In the genomic region with DNA sequence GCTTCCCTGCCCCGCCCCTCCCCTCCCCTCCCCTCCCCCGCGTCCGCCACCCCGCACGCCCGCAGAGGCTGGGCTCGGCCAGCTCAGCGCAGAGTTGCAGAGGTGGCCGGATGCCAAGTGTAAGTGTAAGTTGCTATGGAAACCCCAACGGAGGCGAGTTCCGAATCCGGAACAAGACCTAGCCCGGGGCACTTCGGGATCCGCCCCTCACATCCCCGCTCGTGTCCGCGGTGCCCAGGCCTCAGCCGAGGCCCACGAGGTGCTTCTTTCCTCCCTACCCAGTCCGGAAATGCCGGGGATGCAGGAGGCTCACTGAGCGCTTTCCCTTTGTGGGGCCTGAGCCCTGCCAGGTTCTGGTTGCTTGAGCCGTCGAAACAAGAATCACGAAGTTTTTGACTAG, we compare ENCODE assay signal across 8 mouse cellular contexts. TPM values are rescaled to one million over a fixed set of nuclear protein-coding genes. Genes with fewer than 3 reads are reported as not detected.
DNase-seq lines count a peak whose midpoint lies in the region; ATAC-seq and TF ChIP-seq lines count a peak whose summit lies in the region.

No protein-coding gene starts in this region.

- H3K4me1 ChIP-seq in intestine, embryonic 15.5 days (replicated peaks) = peaks cover 16% of the 10 kb centered on the region
- H3K4me1 ChIP-seq in liver, embryonic 12.5 days = peaks cover 24% of the 10 kb centered on the region
- H3K4me1 ChIP-seq in midbrain, postnatal 0 days (ENCODE audit: insufficient read depth, low read length) = peaks cover 5% of the 10 kb centered on the region; the same call in 1 of the 2 replicates
- H3K4me1 ChIP-seq in thymus, adult 2 months (replicated peaks; ENCODE audit: control insufficient read depth, insufficient read depth, low read length) = peaks cover 11% of the 10 kb centered on the region

- 0 out of 2 replicates have a peak, but pooled peaks cover 3% of the 10 kb centered on the region for H3K27me3 ChIP-seq in intestine, embryonic 15.5 days (replicated peaks)
- peaks cover 68% of the 10 kb centered on the region for H3K27me3 ChIP-seq in liver, embryonic 12.5 days (replicated peaks)
- H3K27me3 ChIP-seq in midbrain, postnatal 0 days (ENCODE audit: insufficient read depth, low read length) = peaks cover 18% of the 10 kb centered on the region
- peaks cover 12% of the 10 kb centered on the region for H3K27me3 ChIP-seq in thymus, adult 2 months (ENCODE audit: control insufficient read depth, insufficient read depth, low read length)

- no peak overlapping the region for H3K27ac ChIP-seq in intestine, embryonic 15.5 days
- H3K27ac ChIP-seq in liver, embryonic 12.5 days = no peak overlapping the region
- H3K27ac ChIP-seq in midbrain, postnatal 0 days (ENCODE audit: low read depth, low read length) = no peak overlapping the region
- no peak overlapping the region for H3K27ac ChIP-seq in thymus, adult 2 months (ENCODE audit: control insufficient read depth, insufficient read depth, low read length)

- peak; percentile 26 for DNase-seq in urinary bladder, adult 2 months (ENCODE audit: low spot score)
- no peak for DNase-seq in urinary bladder, postnatal 25 days (ENCODE audit: low spot score)
- DNase-seq in embryo, embryonic 10 days (ENCODE audit: low spot score) = peak; percentile 70
- no peak for DNase-seq in midbrain, postnatal 0 days (ENCODE audit: low spot score)
- peak; percentile 40 for DNase-seq in thymus, adult 2 months

- peak overlapping the region; percentile 66 for H3K4me2 ChIP-seq in intestine, embryonic 15.5 days (replicated peaks)
- H3K4me2 ChIP-seq in liver, embryonic 12.5 days = peak overlapping the region; percentile 66
- peak overlapping the region; percentile 42 for H3K4me2 ChIP-seq in midbrain, postnatal 0 days (ENCODE audit: low read depth, low read length, poor library complexity, severe bottlenecking)

- H3K9ac ChIP-seq in intestine, embryonic 15.5 days = no peak overlapping the region
- H3K9ac ChIP-seq in liver, embryonic 12.5 days = no peak overlapping the region
- no peak overlapping the region for H3K9ac ChIP-seq in midbrain, postnatal 0 days (replicated peaks; ENCODE audit: low read length, poor library complexity, severe bottlenecking)

- peak; percentile 75 for ATAC-seq in granulocyte monocyte progenitor cell, adult 5-6 weeks (replicated peaks; ENCODE audit: poor library complexity, severe bottlenecking)
- ATAC-seq in intestine, embryonic 15.5 days = no peak
- ATAC-seq in liver, embryonic 12.5 days = no peak
- ATAC-seq in midbrain, postnatal 0 days (ENCODE audit: low FRiP score) = no peak

- WGBS in intestine, embryonic 15.5 days = 12% methylated on average over 22 of the region's 29 CpGs
- 7% methylated on average over 29 of the region's 29 CpGs for WGBS in liver, embryonic 12.5 days (ENCODE audit: insufficient replicate concordance)
- 11% methylated on average over 21 of the region's 29 CpGs for WGBS in midbrain, postnatal 0 days
- WGBS in thymus, adult 2 months = 6% methylated on average over 29 of the region's 29 CpGs

- 0 out of 2 replicates have a peak, but pooled peaks have one; percentile 24 for TF ChIP-seq POLR2A in thymus, adult 2 months (IDR thresholded peaks at IDR 0.05; ENCODE audit: control insufficient read depth, extremely low read depth, insufficient read depth, low read length, poor library complexity)

- no peaks in the 10 kb centered on the region; the same call in none of the 2 replicates for H3K36me3 ChIP-seq in intestine, embryonic 15.5 days
- H3K36me3 ChIP-seq in liver, embryonic 12.5 days = peaks cover 11% of the 10 kb centered on the region; the same call in 1 of the 2 replicates
- H3K36me3 ChIP-seq in midbrain, postnatal 0 days (ENCODE audit: insufficient read depth, low read length) = 0 out of 2 replicates have a peak, but pooled peaks cover 14% of the 10 kb centered on the region
- H3K36me3 ChIP-seq in thymus, adult 2 months (ENCODE audit: control insufficient read depth, insufficient read depth, low read length) = peaks cover 9% of the 10 kb centered on the region

- no peaks in the 10 kb centered on the region for H3K9me3 ChIP-seq in intestine, embryonic 15.5 days
- no peaks in the 10 kb centered on the region for H3K9me3 ChIP-seq in liver, embryonic 12.5 days (replicated peaks)
- H3K9me3 ChIP-seq in midbrain, postnatal 0 days (ENCODE audit: low read length) = no peaks in the 10 kb centered on the region

- peak overlapping the region; percentile 27 for H3K4me3 ChIP-seq in intestine, embryonic 15.5 days (replicated peaks)
- peak overlapping the region; percentile 48 for H3K4me3 ChIP-seq in liver, embryonic 12.5 days
- peak overlapping the region; percentile 14; the same call in 1 of the 2 replicates for H3K4me3 ChIP-seq in midbrain, postnatal 0 days (ENCODE audit: low read depth, low read length)
- H3K4me3 ChIP-seq in thymus, adult 2 months (ENCODE audit: control insufficient read depth, insufficient read depth, low read length) = peak overlapping the region; percentile 8

- TF ChIP-seq CTCF in midbrain, postnatal 0 days (IDR thresholded peaks at IDR 0.05) = no peak
- no peak for TF ChIP-seq CTCF in thymus, adult 2 months (IDR thresholded peaks at IDR 0.05; ENCODE audit: borderline replicate concordance, control insufficient read depth, extremely low read depth, insufficient read depth, low read length, poor library complexity)

RNA-seq across cellular contexts. Expression of a gene that starts 4.1 kb away (rescaled TPM):
- 25.3 TPM in 2 replicates for polyA plus RNA-seq in urinary bladder, adult 2 months (2012; rRNA removed)
- 31.9 and 32.1 TPM in 2 replicates for total RNA-seq in granulocyte monocyte progenitor cell, adult 5-6 weeks (2014; fragmentation: Nextera tagmentation)
- total RNA-seq in granulocyte monocyte progenitor cell, adult 5-6 weeks (2017) = 26.6 and 41.9 TPM in 2 replicates
- polyA plus RNA-seq in intestine, embryonic 15.5 days (2015; fragmentation: Nextera tagmentation; extraction: Ambion mirVana) = 16.6 and 20.1 TPM in 2 replicates
- 9.5 and 9.7 TPM in 2 replicates for polyA plus RNA-seq in liver, embryonic 12.5 days (2016; fragmentation: Nextera tagmentation; extraction: Ambion mirVana)
- total RNA-seq in midbrain, postnatal 0 days (2014; rRNA removed) = 49.1 and 64.4 TPM in 2 replicates
- 11.5 and 13.1 TPM in 2 replicates for polyA plus RNA-seq in midbrain, postnatal 0 days (2015; fragmentation: Nextera tagmentation; extraction: Ambion mirVana)
- 13.7 and 14.3 TPM in 2 replicates for polyA plus RNA-seq in thymus, adult 2 months (2012; rRNA removed)

RNA-seq across cellular contexts. Expression of a gene that starts 8.8 kb away (rescaled TPM):
- 115 and 131 TPM in 2 replicates for polyA plus RNA-seq in urinary bladder, adult 2 months (2012; rRNA removed)
- 107 and 136 TPM in 2 replicates for total RNA-seq in granulocyte monocyte progenitor cell, adult 5-6 weeks (2014; fragmentation: Nextera tagmentation)
- total RNA-seq in granulocyte monocyte progenitor cell, adult 5-6 weeks (2017) = 205 and 217 TPM in 2 replicates
- polyA plus RNA-seq in intestine, embryonic 15.5 days (2015; fragmentation: Nextera tagmentation; extraction: Ambion mirVana) = 217 and 235 TPM in 2 replicates
- polyA plus RNA-seq in liver, embryonic 12.5 days (2016; fragmentation: Nextera tagmentation; extraction: Ambion mirVana) = 102 TPM in 2 replicates
- 128 and 139 TPM in 2 replicates for total RNA-seq in midbrain, postnatal 0 days (2014; rRNA removed)
- polyA plus RNA-seq in midbrain, postnatal 0 days (2015; fragmentation: Nextera tagmentation; extraction: Ambion mirVana) = 187 and 193 TPM in 2 replicates
- polyA plus RNA-seq in thymus, adult 2 months (2012; rRNA removed) = 55.8 and 57.8 TPM in 2 replicates

RNA-seq across cellular contexts. Expression of a gene that starts 12.9 kb away (rescaled TPM):
- 0.32 and 0.34 TPM in 2 replicates for polyA plus RNA-seq in urinary bladder, adult 2 months (2012; rRNA removed)
- total RNA-seq in granulocyte monocyte progenitor cell, adult 5-6 weeks (2014; fragmentation: Nextera tagmentation) = not detected in 2 replicates
- not detected in 2 replicates for total RNA-seq in granulocyte monocyte progenitor cell, adult 5-6 weeks (2017)
- 0.05 TPM in 1 of 2 replicates, not detected in the other for polyA plus RNA-seq in intestine, embryonic 15.5 days (2015; fragmentation: Nextera tagmentation; extraction: Ambion mirVana)
- polyA plus RNA-seq in liver, embryonic 12.5 days (2016; fragmentation: Nextera tagmentation; extraction: Ambion mirVana) = not detected in 2 replicates
- total RNA-seq in midbrain, postnatal 0 days (2014; rRNA removed) = not detected in 2 replicates
- polyA plus RNA-seq in midbrain, postnatal 0 days (2015; fragmentation: Nextera tagmentation; extraction: Ambion mirVana) = not detected in 2 replicates
- 0.26 TPM in 1 of 2 replicates, not detected in the other for polyA plus RNA-seq in thymus, adult 2 months (2012; rRNA removed)

Comparison
In these comparisons a context has a peak if more than half of its experiments do, and no peak if none do; other contexts are left out.
1. DNase-seq: peak in urinary bladder, adult 2 months (single experiment), embryo, embryonic 10 days (single experiment) and thymus, adult 2 months (single experiment); none in urinary bladder, postnatal 25 days (single experiment) and midbrain, postnatal 0 days (single experiment).
2. Peak in every context shown above with its lines, with median percentiles within 50 percentile points of each other: H3K4me2 ChIP-seq and H3K4me3 ChIP-seq.